ENCODE assay signal across 18 mouse cellular contexts in the genomic region with DNA sequence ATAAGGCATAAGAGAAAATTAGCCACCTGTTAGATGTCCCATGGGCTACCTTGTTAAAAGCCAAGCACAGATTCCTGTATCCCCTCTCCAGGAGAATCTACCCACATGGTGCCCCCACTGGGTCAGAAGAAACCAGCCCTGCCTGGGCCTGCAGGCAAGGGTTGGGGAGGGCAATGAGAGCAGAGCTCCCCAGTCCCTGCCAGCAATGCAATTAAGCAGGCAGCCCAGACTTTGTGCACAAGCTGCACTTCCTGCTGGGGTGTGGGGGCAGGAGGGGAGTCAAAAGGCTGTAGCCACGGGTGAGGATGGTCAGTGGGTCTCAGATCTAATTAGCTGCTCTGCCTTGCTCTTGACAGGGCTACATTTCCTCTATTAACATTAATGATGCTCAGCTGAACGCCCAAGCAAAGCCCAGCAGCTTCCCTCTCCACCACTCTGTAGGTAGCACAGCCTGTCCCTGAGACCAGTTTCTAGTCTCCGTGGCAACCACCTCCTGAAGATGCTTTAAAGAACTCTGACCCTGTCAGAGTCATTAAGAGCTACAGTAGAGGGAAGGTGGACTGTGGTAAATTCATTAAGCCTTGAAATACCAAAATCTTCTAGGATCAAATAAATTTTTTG. TPM values are rescaled to one million over a fixed set of nuclear protein-coding genes. Genes with fewer than 3 reads are reported as not detected.
DNase-seq lines count a peak whose midpoint lies in the region; ATAC-seq and TF ChIP-seq lines count a peak whose summit lies in the region.
"Had no signal": no experiment of that assay in that cellular context is flagged by ENCODE, and none has a peak within 500 bp of the region (broad histone marks: within the 10 kb centered on the region; RNA-seq: fewer than 3 reads in every experiment).

No protein-coding gene starts in this region.

- H3K36me3 ChIP-seq in forebrain, embryonic 10.5 days (replicated peaks), result peaks cover 35% of the 10 kb centered on the region
- peaks cover 8% of the 10 kb centered on the region; the same call in 1 of the 2 replicates for H3K36me3 ChIP-seq in forebrain, embryonic 15.5 days
- peaks cover 23% of the 10 kb centered on the region for H3K36me3 ChIP-seq in midbrain, embryonic 12.5 days
- peaks cover 4% of the 10 kb centered on the region; the same call in 1 of the 2 replicates for H3K36me3 ChIP-seq in midbrain, embryonic 11.5 days (ENCODE audit: control insufficient read depth, insufficient read depth, low read length)
- H3K36me3 ChIP-seq in midbrain, embryonic 15.5 days (replicated peaks), result peaks cover 4% of the 10 kb centered on the region; the same call in 1 of the 2 replicates
- peaks cover 2% of the 10 kb centered on the region for H3K36me3 ChIP-seq in heart, embryonic 11.5 days (ENCODE audit: control insufficient read depth, insufficient read depth, low read length)

- no peak overlapping the region for H3K9ac ChIP-seq in forebrain, embryonic 15.5 days (replicated peaks)
- H3K9ac ChIP-seq in midbrain, embryonic 12.5 days (replicated peaks), result no peak overlapping the region
- H3K9ac ChIP-seq in midbrain, embryonic 11.5 days (ENCODE audit: low read length), result no peak overlapping the region
- H3K9ac ChIP-seq in midbrain, embryonic 15.5 days, result no peak overlapping the region
- H3K9ac ChIP-seq in heart, embryonic 11.5 days (ENCODE audit: low read depth, low read length), result no peak overlapping the region
- H3K9ac ChIP-seq: embryonic facial prominence, embryonic 15.5 days had no signal

- no peak overlapping the region for H3K4me3 ChIP-seq in forebrain, embryonic 10.5 days
- H3K4me3 ChIP-seq in forebrain, embryonic 15.5 days, result no peak overlapping the region
- no peak overlapping the region for H3K4me3 ChIP-seq in midbrain, embryonic 12.5 days
- H3K4me3 ChIP-seq in midbrain, embryonic 11.5 days (ENCODE audit: low read depth, low read length), result no peak overlapping the region
- H3K4me3 ChIP-seq in midbrain, embryonic 15.5 days, result no peak overlapping the region
- no peak overlapping the region for H3K4me3 ChIP-seq in heart, embryonic 11.5 days (ENCODE audit: low read depth, low read length)
- H3K4me3 ChIP-seq: embryonic facial prominence, embryonic 15.5 days; heart, adult 2 months had no signal

- 0 out of 2 replicates have a peak overlapping the region, but pooled peaks have one; percentile 17 for H3K27ac ChIP-seq in forebrain, embryonic 10.5 days
- H3K27ac ChIP-seq in forebrain, embryonic 15.5 days (replicated peaks), result no peak overlapping the region
- no peak overlapping the region for H3K27ac ChIP-seq in midbrain, embryonic 12.5 days (replicated peaks)
- no peak overlapping the region for H3K27ac ChIP-seq in midbrain, embryonic 11.5 days (ENCODE audit: low read depth, low read length)
- peak overlapping the region; percentile 43; the same call in 1 of the 2 replicates for H3K27ac ChIP-seq in midbrain, embryonic 15.5 days
- H3K27ac ChIP-seq in heart, embryonic 11.5 days (ENCODE audit: low read depth, low read length), result no peak overlapping the region
- H3K27ac ChIP-seq: embryonic facial prominence, embryonic 15.5 days; heart, adult 2 months had no signal

- no peak for TF ChIP-seq CTCF in brain, embryonic 14.5 days (IDR thresholded peaks at IDR 0.05; ENCODE audit: borderline replicate concordance, extremely low read depth, insufficient read depth, insufficient read length)

- no peaks in the 10 kb centered on the region for H3K9me3 ChIP-seq in forebrain, embryonic 10.5 days
- H3K9me3 ChIP-seq in forebrain, embryonic 15.5 days, result no peaks in the 10 kb centered on the region
- no peaks in the 10 kb centered on the region for H3K9me3 ChIP-seq in midbrain, embryonic 12.5 days
- no peaks in the 10 kb centered on the region for H3K9me3 ChIP-seq in midbrain, embryonic 11.5 days (ENCODE audit: control insufficient read depth, low read length)
- H3K9me3 ChIP-seq in midbrain, embryonic 15.5 days, result no peaks in the 10 kb centered on the region
- H3K9me3 ChIP-seq in heart, embryonic 11.5 days (replicated peaks; ENCODE audit: control insufficient read depth, low read length), result no peaks in the 10 kb centered on the region
- H3K9me3 ChIP-seq: embryonic facial prominence, embryonic 15.5 days had no signal

- no peak for TF ChIP-seq POLR2A in brain, embryonic 14.5 days (IDR thresholded peaks at IDR 0.05; ENCODE audit: borderline replicate concordance, extremely low read depth, insufficient read depth, insufficient read length, poor library complexity, severe bottlenecking)

- ATAC-seq in forebrain, embryonic 15.5 days (replicated peaks), result no peak
- ATAC-seq in midbrain, embryonic 12.5 days (ENCODE audit: low FRiP score, low read depth), result peak; percentile 41; the same call in 1 of the 2 replicates
- no peak for ATAC-seq in midbrain, embryonic 11.5 days (ENCODE audit: low FRiP score)
- ATAC-seq in midbrain, embryonic 15.5 days (replicated peaks), result peak; percentile 60
- ATAC-seq in heart, embryonic 11.5 days (replicated peaks; ENCODE audit: insufficient number of reproducible peaks, low FRiP score, low TSS enrichment), result no peak

- 25% methylated on average over 3 of the region's 3 CpGs for WGBS in forebrain, embryonic 10.5 days
- WGBS in forebrain, embryonic 15.5 days, result 12% methylated on average over 3 of the region's 3 CpGs
- WGBS in midbrain, embryonic 12.5 days, result 37% methylated on average over 3 of the region's 3 CpGs
- 41% methylated on average over 3 of the region's 3 CpGs for WGBS in midbrain, embryonic 11.5 days
- WGBS in midbrain, embryonic 15.5 days, result 29% methylated on average over 3 of the region's 3 CpGs
- WGBS in heart, embryonic 11.5 days (ENCODE audit: insufficient replicate concordance), result 55% methylated on average over 3 of the region's 3 CpGs

- DNase-seq in forebrain, embryonic 10.5 days (ENCODE audit: extremely low spot score, low spot score), result no peak
- DNase-seq in midbrain, embryonic 11.5 days (ENCODE audit: low spot score, missing footprints), result no peak
- peak; percentile 43 for DNase-seq in brain, embryonic 14.5 days (ENCODE audit: low read depth)
- no peak for DNase-seq in spleen, adult 12 weeks (ENCODE audit: low spot score)
- DNase-seq: adrenal gland, postnatal 10 days; cerebellum, adult 8-10 months; gastrocnemius, postnatal 14 days; heart, adult 2 months; kidney, adult 2 months; kidney, postnatal 25 days; lung, adult 2 months; lung, postnatal 4 days had no signal

- H3K4me2 ChIP-seq in forebrain, embryonic 15.5 days (replicated peaks), result no peak overlapping the region
- H3K4me2 ChIP-seq in midbrain, embryonic 12.5 days (replicated peaks), result no peak overlapping the region
- no peak overlapping the region for H3K4me2 ChIP-seq in midbrain, embryonic 11.5 days
- no peak overlapping the region for H3K4me2 ChIP-seq in midbrain, embryonic 15.5 days
- no peak overlapping the region for H3K4me2 ChIP-seq in heart, embryonic 11.5 days
- H3K4me2 ChIP-seq: embryonic facial prominence, embryonic 15.5 days had no signal

- H3K4me1 ChIP-seq in forebrain, embryonic 10.5 days, result peaks cover 9% of the 10 kb centered on the region
- no peaks in the 10 kb centered on the region for H3K4me1 ChIP-seq in forebrain, embryonic 15.5 days
- H3K4me1 ChIP-seq in midbrain, embryonic 12.5 days, result 0 out of 2 replicates have a peak, but pooled peaks cover under 1% of the 10 kb centered on the region
- H3K4me1 ChIP-seq in midbrain, embryonic 11.5 days (ENCODE audit: control insufficient read depth, insufficient read depth, low read length), result peaks cover under 1% of the 10 kb centered on the region
- H3K4me1 ChIP-seq in midbrain, embryonic 15.5 days, result peaks cover 8% of the 10 kb centered on the region
- H3K4me1 ChIP-seq in heart, embryonic 11.5 days (ENCODE audit: control insufficient read depth, insufficient read depth, low read length), result peaks cover 4% of the 10 kb centered on the region

- H3K27me3 ChIP-seq in forebrain, embryonic 10.5 days (ENCODE audit: poor library complexity, severe bottlenecking), result peaks cover 17% of the 10 kb centered on the region
- peaks cover 6% of the 10 kb centered on the region; the same call in 1 of the 2 replicates for H3K27me3 ChIP-seq in forebrain, embryonic 15.5 days
- H3K27me3 ChIP-seq in midbrain, embryonic 12.5 days, result peaks cover 15% of the 10 kb centered on the region
- peaks cover 4% of the 10 kb centered on the region for H3K27me3 ChIP-seq in midbrain, embryonic 11.5 days (ENCODE audit: control insufficient read depth, insufficient read depth, low read length)
- 0 out of 2 replicates have a peak, but pooled peaks cover 5% of the 10 kb centered on the region for H3K27me3 ChIP-seq in midbrain, embryonic 15.5 days (replicated peaks)
- H3K27me3 ChIP-seq in heart, embryonic 11.5 days (ENCODE audit: control insufficient read depth, insufficient read depth, low read length), result peaks cover 11% of the 10 kb centered on the region

RNA-seq across cellular contexts. Expression of gene Ngb, which starts 5.1 kb away (rescaled TPM):
- polyA plus RNA-seq in forebrain, embryonic 10.5 days (2016; fragmentation: Nextera tagmentation; extraction: Ambion mirVana), result 0.29 and 0.31 TPM in 2 replicates
- polyA plus RNA-seq in forebrain, embryonic 15.5 days (2015; fragmentation: Nextera tagmentation; extraction: Ambion mirVana), result 1.8 and 2.0 TPM in 2 replicates
- polyA plus RNA-seq in midbrain, embryonic 12.5 days (2016; fragmentation: Nextera tagmentation; extraction: Ambion mirVana), result 0.66 and 0.69 TPM in 2 replicates
- 0.33 and 0.36 TPM in 2 replicates for polyA plus RNA-seq in midbrain, embryonic 11.5 days (2014; fragmentation: Nextera tagmentation; extraction: Ambion mirVana)
- polyA plus RNA-seq in brain, embryonic 14.5 days (2012; rRNA removed), result 1.9 and 2.5 TPM in 2 replicates
- 6.2 and 6.8 TPM in 2 replicates for polyA plus RNA-seq in midbrain, embryonic 15.5 days (2015; fragmentation: Nextera tagmentation; extraction: Ambion mirVana)
- polyA plus RNA-seq in heart, embryonic 11.5 days (2014; fragmentation: Nextera tagmentation; extraction: Ambion mirVana), result 0.16 TPM in 1 of 2 replicates, not detected in the other
- polyA plus RNA-seq: heart, embryonic 16.5 days had no signal

RNA-seq across cellular contexts. Expression of gene Gstz1, which starts 39.5 kb away (rescaled TPM):
- 28.5 TPM in 2 replicates for polyA plus RNA-seq in forebrain, embryonic 10.5 days (2016; fragmentation: Nextera tagmentation; extraction: Ambion mirVana)
- 25.5 and 26.8 TPM in 2 replicates for polyA plus RNA-seq in forebrain, embryonic 15.5 days (2015; fragmentation: Nextera tagmentation; extraction: Ambion mirVana)
- polyA plus RNA-seq in midbrain, embryonic 12.5 days (2016; fragmentation: Nextera tagmentation; extraction: Ambion mirVana), result 25.5 and 25.7 TPM in 2 replicates
- 30.7 and 34.6 TPM in 2 replicates for polyA plus RNA-seq in midbrain, embryonic 11.5 days (2014; fragmentation: Nextera tagmentation; extraction: Ambion mirVana)
- 57.3 and 58.2 TPM in 2 replicates for polyA plus RNA-seq in brain, embryonic 14.5 days (2012; rRNA removed)
- 26.9 and 28.9 TPM in 2 replicates for polyA plus RNA-seq in midbrain, embryonic 15.5 days (2015; fragmentation: Nextera tagmentation; extraction: Ambion mirVana)
- polyA plus RNA-seq in heart, embryonic 11.5 days (2014; fragmentation: Nextera tagmentation; extraction: Ambion mirVana), result 49.0 and 52.7 TPM in 2 replicates

RNA-seq across cellular contexts. Expression of gene Pomt2, which starts 40.3 kb away (rescaled TPM):
- 15.5 and 16.6 TPM in 2 replicates for polyA plus RNA-seq in forebrain, embryonic 10.5 days (2016; fragmentation: Nextera tagmentation; extraction: Ambion mirVana)
- 12.5 and 12.8 TPM in 2 replicates for polyA plus RNA-seq in forebrain, embryonic 15.5 days (2015; fragmentation: Nextera tagmentation; extraction: Ambion mirVana)
- polyA plus RNA-seq in midbrain, embryonic 12.5 days (2016; fragmentation: Nextera tagmentation; extraction: Ambion mirVana), result 16.3 and 17.5 TPM in 2 replicates
- polyA plus RNA-seq in midbrain, embryonic 11.5 days (2014; fragmentation: Nextera tagmentation; extraction: Ambion mirVana), result 15.7 and 16.1 TPM in 2 replicates
- polyA plus RNA-seq in brain, embryonic 14.5 days (2012; rRNA removed), result 19.2 and 19.3 TPM in 2 replicates
- polyA plus RNA-seq in midbrain, embryonic 15.5 days (2015; fragmentation: Nextera tagmentation; extraction: Ambion mirVana), result 15.8 and 17.1 TPM in 2 replicates
- 14.5 and 15.2 TPM in 2 replicates for polyA plus RNA-seq in heart, embryonic 11.5 days (2014; fragmentation: Nextera tagmentation; extraction: Ambion mirVana)

Comparison
In these comparisons a context has a peak if more than half of its experiments do, and no peak if none do; other contexts are left out.
1. H3K27ac ChIP-seq: peak in forebrain, embryonic 10.5 days (single experiment) and midbrain, embryonic 15.5 days (single experiment); none in forebrain, embryonic 15.5 days (single experiment), midbrain, embryonic 12.5 days (single experiment), midbrain, embryonic 11.5 days (single experiment) and heart, embryonic 11.5 days (single experiment).
2. ATAC-seq: peak in midbrain, embryonic 12.5 days (single experiment) and midbrain, embryonic 15.5 days (single experiment); none in forebrain, embryonic 15.5 days (single experiment), midbrain, embryonic 11.5 days (single experiment) and heart, embryonic 11.5 days (single experiment).